Mouse (Mus musculus): ENCODE measurements at regions not wholly inside any gene's neighbourhood (a gene's known extent, or its start where the extent isn't known, plus 50 kb on each side); places are given as distances from the start of the nearest gene placed in this dataset.

DNA sequence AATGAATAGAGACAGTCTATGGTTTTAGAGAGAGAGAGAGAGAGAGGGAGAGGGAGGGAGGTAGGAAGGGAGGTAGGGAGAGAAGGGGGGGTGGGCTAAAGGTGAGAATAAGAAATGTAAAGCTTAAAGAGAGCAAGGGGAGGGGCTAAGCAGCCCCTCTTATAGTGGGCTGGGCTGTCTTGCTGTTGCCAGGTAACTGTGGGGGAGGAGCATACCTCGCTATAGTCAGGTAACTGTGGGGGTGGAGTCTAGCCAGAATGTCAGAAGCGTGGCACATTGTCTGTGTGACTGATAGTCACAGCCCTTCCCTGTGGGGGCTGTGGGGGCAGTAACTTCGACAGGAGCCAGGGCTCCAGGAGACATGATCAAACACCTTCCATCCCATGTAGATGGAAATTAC is 786.4 kb upstream of the Nr2f1 start:
- Histone ChIP-seq H3K4me1 (replicated peaks) (no peaks in the 10 kb centered on the region), H3K27ac (no peak overlapping the region), H3K4me3 (no peak overlapping the region), H3K27me3 (ENCODE audit: insufficient read depth, poor library complexity, severe bottlenecking) (no peaks in the 10 kb centered on the region), H3K36me3 (no peaks in the 10 kb centered on the region), H3K9me3 (no peaks in the 10 kb centered on the region)
- 29% methylated on average over 3 of the region's 3 CpGs for WGBS
- DNase-seq (ENCODE audit: low spot score), result no peak

DNA sequence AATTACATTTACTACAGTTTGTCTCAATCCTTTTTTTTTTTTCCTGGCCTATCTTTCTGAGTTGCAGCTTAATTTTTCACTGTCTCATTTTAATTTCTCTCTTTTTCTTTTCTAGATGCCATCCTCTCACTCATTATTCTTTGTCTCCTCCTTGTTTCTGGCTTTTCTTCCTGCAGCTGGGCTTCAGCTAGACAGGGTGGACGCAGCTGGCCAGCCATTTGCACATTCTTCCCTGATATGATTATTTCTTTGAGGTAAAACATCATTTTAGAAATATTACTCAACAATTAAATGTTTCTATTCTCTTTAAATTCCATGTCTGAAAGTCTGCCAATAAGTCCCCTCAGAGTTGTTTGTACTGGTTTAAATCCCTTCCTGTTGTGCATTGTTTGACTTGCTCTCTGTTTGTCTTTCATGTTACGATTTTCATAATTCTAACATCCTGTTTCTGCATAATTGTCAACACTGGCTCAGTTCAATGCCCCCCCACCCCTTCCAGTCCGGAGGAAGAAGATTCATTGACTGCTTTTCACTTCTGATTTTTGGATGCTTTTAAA is 777.7 kb upstream of the Nr2f1 start:
- H3K36me3 ChIP-seq, result no peaks in the 10 kb centered on the region
- no peak overlapping the region for H3K4me3 ChIP-seq
- no peak overlapping the region for H3K27ac ChIP-seq
- H3K4me1 ChIP-seq (replicated peaks), result no peaks in the 10 kb centered on the region
- no peak for DNase-seq (ENCODE audit: low spot score)
- no peaks in the 10 kb centered on the region for H3K9me3 ChIP-seq
- no peaks in the 10 kb centered on the region for H3K27me3 ChIP-seq (ENCODE audit: insufficient read depth, poor library complexity, severe bottlenecking)
- WGBS, result 83% methylated on average over 3 of the region's 3 CpGs

DNA sequence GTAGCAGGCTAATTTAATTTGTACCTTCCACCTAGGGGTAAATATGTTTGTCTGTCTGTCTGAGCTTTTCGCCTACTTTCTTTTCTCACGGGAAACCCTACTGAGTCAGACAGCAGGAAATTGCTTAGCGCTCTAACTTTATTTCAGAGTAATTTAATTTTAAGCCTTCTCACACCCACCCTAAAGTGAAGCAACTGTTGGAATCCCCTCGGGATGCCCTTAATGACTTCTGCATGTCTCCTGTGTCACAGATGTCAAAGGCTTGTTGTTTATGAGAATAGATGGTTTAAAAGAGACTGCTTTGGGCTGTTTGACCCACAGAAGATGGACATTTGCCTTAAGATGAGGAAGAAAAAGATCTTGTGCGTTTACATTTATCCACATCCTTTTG is 738.8 kb upstream of the Nr2f1 start:
- WGBS, result 11% methylated on average over 5 of the region's 5 CpGs
- H3K27me3 ChIP-seq (ENCODE audit: insufficient read depth, poor library complexity, severe bottlenecking), result no peaks in the 10 kb centered on the region
- H3K4me3 ChIP-seq, result no peak overlapping the region
- DNase-seq (ENCODE audit: low spot score), result peak; percentile 33
- peak overlapping the region; percentile 78 for H3K27ac ChIP-seq
- H3K9me3 ChIP-seq, result no peaks in the 10 kb centered on the region
- peaks cover 44% of the 10 kb centered on the region for H3K4me1 ChIP-seq (replicated peaks)
- no peaks in the 10 kb centered on the region for H3K36me3 ChIP-seq

DNA sequence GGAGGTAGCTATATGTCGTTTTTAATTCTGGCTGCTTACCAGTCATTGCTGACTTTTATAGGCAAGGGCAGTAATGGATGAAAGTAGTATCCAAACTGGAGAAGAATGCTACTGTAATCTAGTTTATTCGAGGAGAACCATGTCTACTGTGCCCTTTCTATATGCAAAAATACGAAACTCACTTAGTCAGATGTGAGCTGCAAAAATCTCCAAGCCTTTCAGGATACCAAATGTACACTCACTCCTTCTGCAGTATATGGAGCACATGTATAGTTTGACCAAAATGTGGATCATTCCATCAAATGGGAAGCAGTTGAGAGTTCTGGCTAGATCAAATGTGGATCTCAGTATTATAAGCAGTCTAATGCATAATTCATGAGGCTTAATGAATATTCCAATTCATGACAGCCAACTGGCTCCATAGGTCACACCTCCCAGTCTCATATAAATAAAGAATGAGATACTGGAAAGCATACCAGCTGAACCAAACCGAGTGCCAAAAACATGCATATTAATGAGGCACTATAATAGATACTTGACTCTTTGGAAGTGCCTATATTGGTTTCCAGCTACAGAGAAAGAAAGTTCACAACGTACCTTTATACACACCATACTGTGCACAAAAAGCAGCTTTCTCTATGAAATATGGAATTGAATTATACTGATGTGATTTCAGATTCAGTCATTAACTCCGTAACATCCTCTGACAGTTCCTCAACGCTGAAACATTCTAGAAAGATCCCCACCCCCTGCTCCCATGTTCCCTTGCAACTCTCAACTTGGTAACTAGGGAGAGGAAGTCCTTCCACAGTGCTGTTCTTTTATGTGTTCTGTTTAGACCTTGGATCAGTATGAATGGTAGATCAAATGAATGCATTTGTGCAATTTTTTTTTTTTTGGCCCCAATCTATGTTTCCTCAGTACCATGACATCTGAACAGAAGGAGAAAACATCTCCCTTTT is 738.1 kb upstream of the Nr2f1 start:
- H3K27ac ChIP-seq, result peak overlapping the region; percentile 78
- WGBS, result 40% methylated on average over 7 of the region's 7 CpGs
- H3K4me1 ChIP-seq (replicated peaks), result peaks cover 44% of the 10 kb centered on the region
- DNase-seq (ENCODE audit: low spot score), result peak; percentile 20
- H3K4me3 ChIP-seq, result no peak overlapping the region; the same call in 1 of the 2 replicates
- H3K9me3 ChIP-seq, result no peaks in the 10 kb centered on the region
- no peaks in the 10 kb centered on the region for H3K36me3 ChIP-seq
- no peaks in the 10 kb centered on the region for H3K27me3 ChIP-seq (ENCODE audit: insufficient read depth, poor library complexity, severe bottlenecking)

DNA sequence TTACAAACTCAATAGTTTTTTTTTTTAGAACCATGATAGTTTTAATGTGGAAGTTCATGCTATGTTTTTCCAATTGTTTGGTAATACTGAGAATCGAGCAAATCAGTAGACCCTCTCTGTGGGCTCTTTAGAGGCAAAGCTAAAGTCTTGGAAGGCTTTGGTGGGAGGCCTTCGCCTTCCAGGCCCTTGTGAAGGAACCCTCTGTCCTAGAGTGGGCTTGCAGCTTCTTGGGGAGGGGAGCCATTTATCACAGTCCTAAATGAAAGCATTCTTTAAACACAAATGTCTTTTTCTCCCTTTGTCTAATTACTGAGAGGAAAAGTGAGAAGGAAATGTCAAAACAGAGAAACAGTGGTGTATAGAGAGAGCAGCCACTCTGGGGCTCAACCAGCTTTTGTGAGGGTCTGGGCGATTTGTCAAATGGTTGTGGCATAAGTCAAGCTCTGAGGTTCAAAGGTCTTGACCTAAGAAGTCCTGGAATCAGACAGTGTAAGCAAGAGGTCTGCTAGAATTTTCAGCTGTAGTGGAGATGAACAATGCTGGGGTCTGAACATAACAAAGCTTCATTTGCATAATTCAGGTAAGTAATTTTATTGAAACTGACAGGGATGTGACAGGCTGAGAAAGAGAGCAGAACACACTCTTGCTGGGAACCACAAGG is 736.6 kb upstream of the Nr2f1 start:
- Histone ChIP-seq H3K4me1 (replicated peaks) (peaks cover 44% of the 10 kb centered on the region), H3K36me3 (no peaks in the 10 kb centered on the region), H3K27me3 (ENCODE audit: insufficient read depth, poor library complexity, severe bottlenecking) (no peaks in the 10 kb centered on the region), H3K27ac (peak overlapping the region; percentile 77), H3K4me3 (no peak overlapping the region), H3K9me3 (no peaks in the 10 kb centered on the region)
- peak; percentile 66 for DNase-seq (ENCODE audit: low spot score)
- 11% methylated on average over 3 of the region's 3 CpGs for WGBS

DNA sequence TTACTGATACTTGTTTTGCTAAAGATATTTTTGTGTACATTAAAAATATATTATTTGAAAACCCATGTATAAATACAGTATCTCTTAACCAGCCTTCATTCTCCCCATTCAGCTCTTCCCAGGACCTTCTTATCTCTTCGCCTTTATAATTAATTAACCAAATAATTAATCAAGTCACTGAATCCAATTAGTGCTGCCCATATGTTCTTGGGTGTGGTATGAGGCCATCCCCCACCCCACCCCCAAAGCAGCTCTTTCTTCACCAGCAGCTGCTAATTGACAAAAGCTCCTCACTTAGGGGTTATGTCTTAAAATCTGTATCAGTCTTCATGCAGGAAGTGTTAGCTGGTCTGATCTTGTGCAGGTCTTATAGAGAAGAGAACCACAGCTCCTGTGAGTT is 728.8 kb upstream of the Nr2f1 start:
- no peak overlapping the region for H3K27ac ChIP-seq
- no peaks in the 10 kb centered on the region for H3K9me3 ChIP-seq
- H3K4me1 ChIP-seq (replicated peaks), result no peaks in the 10 kb centered on the region
- H3K27me3 ChIP-seq (ENCODE audit: insufficient read depth, poor library complexity, severe bottlenecking), result no peaks in the 10 kb centered on the region
- WGBS, result 88% methylated on average over 1 of the region's 1 CpGs
- H3K36me3 ChIP-seq, result no peaks in the 10 kb centered on the region
- no peak for DNase-seq (ENCODE audit: low spot score)
- H3K4me3 ChIP-seq, result no peak overlapping the region

DNA sequence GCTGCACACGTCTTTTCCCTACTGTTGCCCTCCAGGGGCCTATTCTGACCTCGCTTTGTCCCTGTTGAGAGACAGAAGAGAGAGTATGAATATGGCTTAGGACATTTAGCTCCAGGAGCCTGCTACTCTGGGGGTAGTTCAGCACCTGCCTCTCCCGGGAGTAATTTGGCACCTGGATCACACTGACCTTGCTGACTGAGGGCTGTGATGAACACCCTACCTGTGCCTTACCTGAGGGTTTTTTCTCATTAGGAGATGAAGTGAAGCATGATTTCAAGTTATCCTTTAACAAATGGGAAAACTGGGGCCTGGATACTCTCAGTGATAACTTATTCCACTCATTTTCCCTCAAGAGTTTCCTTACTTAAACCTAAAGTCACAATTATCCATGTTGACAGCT is 721.2 kb upstream of the Nr2f1 start:
- H3K27ac ChIP-seq, result 0 out of 2 replicates have a peak overlapping the region, but pooled peaks have one; percentile 23
- H3K36me3 ChIP-seq, result no peaks in the 10 kb centered on the region
- DNase-seq (ENCODE audit: low spot score), result no peak
- H3K27me3 ChIP-seq (ENCODE audit: insufficient read depth, poor library complexity, severe bottlenecking), result no peaks in the 10 kb centered on the region
- no peak overlapping the region for H3K4me3 ChIP-seq
- no peaks in the 10 kb centered on the region for H3K9me3 ChIP-seq
- WGBS, result 43% methylated on average over 3 of the region's 3 CpGs
- H3K4me1 ChIP-seq (replicated peaks), result peaks cover 7% of the 10 kb centered on the region

DNA sequence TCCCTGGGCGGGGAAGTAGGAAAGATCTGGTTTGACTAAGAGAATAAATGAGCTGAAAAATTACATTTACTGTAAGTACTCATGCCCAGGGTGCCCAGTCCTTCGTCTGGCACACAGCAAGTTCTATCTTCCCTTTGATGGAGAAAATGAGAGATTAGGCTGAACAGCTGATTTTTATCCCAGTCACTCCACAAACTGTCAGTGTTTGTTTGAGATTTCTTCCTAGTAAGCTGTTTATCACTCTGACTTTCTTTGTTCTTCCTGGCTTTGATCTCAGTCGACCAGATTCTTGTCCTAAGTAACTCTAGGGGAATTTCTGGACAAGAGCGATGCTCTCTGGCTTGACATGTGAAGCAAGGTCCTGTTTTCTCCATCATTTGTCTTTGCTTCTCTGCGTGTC is 710.3 kb upstream of the Nr2f1 start:
- WGBS, result 37% methylated on average over 5 of the region's 5 CpGs

DNA sequence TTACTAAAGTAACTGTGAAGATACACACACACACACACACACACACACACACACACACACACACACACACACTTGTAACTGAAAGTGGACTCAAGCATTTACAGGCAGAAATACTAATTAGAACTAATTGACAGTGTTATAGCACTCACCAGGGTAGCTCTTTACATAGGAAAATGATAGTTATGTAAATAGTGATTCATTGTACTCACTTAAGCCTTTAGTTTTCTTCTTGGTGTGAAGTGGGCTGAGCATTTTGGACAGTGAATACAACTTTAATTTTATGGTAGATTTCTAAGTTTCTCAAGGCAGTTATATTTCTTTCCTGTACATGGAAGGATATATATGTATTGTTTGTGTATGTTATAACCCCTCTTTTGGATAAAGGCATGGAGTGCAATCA is 704.5 kb upstream of the Nr2f1 start:
- no peaks in the 10 kb centered on the region for H3K9me3 ChIP-seq
- H3K4me1 ChIP-seq (replicated peaks), result peaks cover under 1% of the 10 kb centered on the region; the same call in 1 of the 2 replicates
- H3K27ac ChIP-seq, result no peak overlapping the region
- no peaks in the 10 kb centered on the region for H3K27me3 ChIP-seq (ENCODE audit: insufficient read depth, poor library complexity, severe bottlenecking)
- no peak overlapping the region for H3K4me3 ChIP-seq
- DNase-seq (ENCODE audit: low spot score), result no peak
- H3K36me3 ChIP-seq, result no peaks in the 10 kb centered on the region

More for the DNA sequence above, 710.3 kb upstream of the Nr2f1 start:
- Histone ChIP-seq H3K4me3 (no peak overlapping the region), H3K36me3 (no peaks in the 10 kb centered on the region), H3K27ac (peak overlapping the region; percentile 29; the same call in 1 of the 2 replicates), H3K9me3 (no peaks in the 10 kb centered on the region), H3K27me3 (ENCODE audit: insufficient read depth, poor library complexity, severe bottlenecking) (no peaks in the 10 kb centered on the region), H3K4me1 (replicated peaks) (peaks cover 11% of the 10 kb centered on the region; the same call in 1 of the 2 replicates)
- DNase-seq (ENCODE audit: low spot score), result no peak

DNA sequence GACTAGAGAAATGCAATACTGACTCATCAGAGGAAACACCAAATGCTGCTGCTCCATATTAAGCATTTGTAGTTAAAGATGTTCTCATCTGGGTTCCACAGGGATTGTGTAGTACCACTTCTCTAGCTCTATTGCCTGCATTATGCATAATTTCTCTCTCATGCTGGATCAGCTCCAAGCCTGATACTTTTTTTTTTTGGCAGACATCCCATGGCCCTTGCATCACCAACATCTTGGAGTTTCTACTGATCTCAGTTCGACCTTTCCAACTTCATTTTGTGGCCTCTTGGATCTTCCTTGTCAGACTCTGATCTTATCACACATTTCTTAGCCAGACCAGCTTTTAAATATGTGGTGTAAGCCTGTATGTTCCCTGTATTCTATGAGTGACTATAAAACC is 701.1 kb upstream of the Nr2f1 start:
- Histone ChIP-seq H3K9me3 (no peaks in the 10 kb centered on the region), H3K36me3 (no peaks in the 10 kb centered on the region), H3K27ac (no peak overlapping the region), H3K4me3 (no peak overlapping the region), H3K4me1 (replicated peaks) (no peaks in the 10 kb centered on the region), H3K27me3 (ENCODE audit: insufficient read depth, poor library complexity, severe bottlenecking) (no peaks in the 10 kb centered on the region)
- DNase-seq (ENCODE audit: low spot score), result no peak
- 85% methylated on average over 1 of the region's 1 CpGs for WGBS

DNA sequence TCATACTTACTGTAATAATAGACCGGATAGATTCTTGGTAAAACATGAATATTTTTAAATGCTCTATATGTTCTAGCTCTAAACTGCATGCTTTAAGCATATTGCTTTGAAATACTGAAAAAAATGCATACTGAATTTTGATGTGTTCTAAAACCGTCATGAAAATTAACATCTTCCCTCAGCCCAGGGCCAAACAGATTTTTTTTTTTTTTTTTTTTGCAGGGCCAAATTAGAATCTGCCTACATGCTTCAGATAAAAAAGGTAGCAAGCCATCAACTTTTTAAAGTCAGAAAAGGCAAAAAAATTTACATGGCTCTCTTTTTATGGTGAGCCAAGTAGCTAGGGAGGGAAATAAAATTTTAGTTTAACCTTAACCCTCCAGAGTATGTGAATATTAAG is 692.7 kb upstream of the Nr2f1 start:
- H3K4me3 ChIP-seq, result no peak overlapping the region
- DNase-seq (ENCODE audit: low spot score), result no peak
- H3K4me1 ChIP-seq (replicated peaks), result no peaks in the 10 kb centered on the region
- no peak overlapping the region for H3K27ac ChIP-seq
- 89% methylated on average over 2 of the region's 2 CpGs for WGBS
- no peaks in the 10 kb centered on the region for H3K36me3 ChIP-seq
- no peaks in the 10 kb centered on the region for H3K27me3 ChIP-seq (ENCODE audit: insufficient read depth, poor library complexity, severe bottlenecking)
- no peaks in the 10 kb centered on the region for H3K9me3 ChIP-seq

DNA sequence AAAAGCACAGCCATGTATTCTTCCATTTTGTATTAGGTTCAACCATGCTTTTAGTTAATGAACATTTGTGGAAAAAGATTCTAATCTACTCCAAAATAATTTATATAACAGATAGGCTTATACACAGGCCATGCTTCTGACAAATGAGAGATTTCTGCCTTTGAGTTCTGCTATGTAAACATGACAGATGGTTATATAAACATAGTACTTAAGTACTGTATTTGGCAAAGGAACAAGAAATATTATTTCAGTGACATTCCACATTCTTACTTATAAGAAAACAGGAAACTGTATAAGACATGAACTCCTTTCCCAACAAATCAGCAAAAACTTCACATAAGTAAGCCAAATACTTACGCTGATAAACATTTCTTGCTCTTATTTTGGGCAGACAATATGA is 683.5 kb upstream of the Nr2f1 start:
- H3K27ac ChIP-seq, result no peak overlapping the region
- 93% methylated on average over 1 of the region's 1 CpGs for WGBS
- no peaks in the 10 kb centered on the region for H3K9me3 ChIP-seq
- H3K4me1 ChIP-seq (replicated peaks), result no peaks in the 10 kb centered on the region
- no peak overlapping the region for H3K4me3 ChIP-seq
- DNase-seq (ENCODE audit: low spot score), result no peak
- no peaks in the 10 kb centered on the region for H3K36me3 ChIP-seq
- H3K27me3 ChIP-seq (ENCODE audit: insufficient read depth, poor library complexity, severe bottlenecking), result no peaks in the 10 kb centered on the region

DNA sequence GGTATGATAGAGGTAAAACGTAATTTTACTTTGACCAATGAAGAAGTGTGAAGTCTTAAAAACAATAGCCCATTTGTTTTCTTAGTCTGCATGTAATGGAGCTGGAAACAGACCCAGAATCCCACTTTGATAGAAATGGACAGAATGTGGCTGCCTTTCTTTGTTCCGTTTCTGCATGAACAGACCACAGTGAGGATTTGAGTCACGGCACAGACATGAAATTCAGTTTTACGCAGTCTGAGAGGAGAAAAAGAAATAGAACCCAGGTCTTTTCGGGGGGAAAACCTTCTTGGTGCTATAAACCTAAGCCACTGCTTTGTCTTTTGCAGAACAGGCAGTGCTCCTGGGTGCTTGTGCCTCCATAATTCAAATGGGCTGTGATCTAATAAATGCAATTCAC is 673.0 kb upstream of the Nr2f1 start:
- no peak for DNase-seq (ENCODE audit: low spot score)
- no peaks in the 10 kb centered on the region for H3K36me3 ChIP-seq
- H3K27me3 ChIP-seq (ENCODE audit: insufficient read depth, poor library complexity, severe bottlenecking), result no peaks in the 10 kb centered on the region
- no peaks in the 10 kb centered on the region for H3K9me3 ChIP-seq
- H3K4me1 ChIP-seq (replicated peaks), result peaks cover 14% of the 10 kb centered on the region
- H3K27ac ChIP-seq, result peak overlapping the region; percentile 66
- 60% methylated on average over 5 of the region's 5 CpGs for WGBS
- no peak overlapping the region for H3K4me3 ChIP-seq

Data from hindbrain, embryonic 10.5 days (tissue).